ENCODE assay signal across 21 mouse cellular contexts in genomic region chr11:54989920-54990319, GRCm38 (mm10). TPM values are rescaled to one million over a fixed set of nuclear protein-coding genes. Genes with fewer than 3 reads are reported as not detected.
DNase-seq lines count a peak whose midpoint lies in the region; ATAC-seq and TF ChIP-seq lines count a peak whose summit lies in the region.
"Had no signal": no experiment of that assay in that cellular context is flagged by ENCODE, and none has a peak within 500 bp of the region (broad histone marks: within the 10 kb centered on the region; RNA-seq: fewer than 3 reads in every experiment).

No protein-coding gene starts in this region.

- no peaks in the 10 kb centered on the region for H3K27me3 ChIP-seq in CH12.LX (replicated peaks)
- H3K27me3 ChIP-seq: embryonic facial prominence, embryonic 12.5 days; forebrain, embryonic 13.5 days; forebrain, embryonic 15.5 days had no signal

- peaks cover 8 to 38% of the 10 kb centered on the region in 2 experiments for H3K4me1 ChIP-seq in CH12.LX (ENCODE audit: control insufficient read depth in 1 of 2, insufficient read depth in 2 of 2)
- H3K4me1 ChIP-seq: embryonic facial prominence, embryonic 12.5 days; forebrain, embryonic 13.5 days; forebrain, embryonic 15.5 days had no signal

- no peak for DNase-seq in CH12.LX (ENCODE audit: extremely low read depth)
- DNase-seq in right cerebral cortex, adult 2 months (ENCODE audit: low spot score in 2 of 2) = no peak
- DNase-seq in left cerebral cortex, postnatal 14 days (ENCODE audit: low spot score in 2 of 2) = no peak
- DNase-seq: adrenal gland, adult 2 months; adrenal gland, postnatal 10 days; adrenal gland, postnatal 25 days; B cell, adult 2 months; cerebellum, adult 11 months; cerebellum, adult 18-20 months; cerebellum, adult 8-10 months; cerebellum, adult 9-11 months; cerebellum, postnatal 14 days; cerebellum, postnatal 36 days; forebrain, postnatal 0 days had no signal

- H3K4me3 ChIP-seq in CH12.LX (replicated peaks in 1 of 3; ENCODE audit: low read depth in 2 of 3, low read length in 2 of 3, poor library complexity in 1 of 3) = no peak overlapping the region
- H3K4me3 ChIP-seq: embryonic facial prominence, embryonic 10.5 days; embryonic facial prominence, embryonic 12.5 days; forebrain, embryonic 13.5 days; forebrain, embryonic 15.5 days had no signal

- TF ChIP-seq RAD21 in CH12.LX (IDR thresholded peaks at IDR 0.05; ENCODE audit: low read depth, low read length) = no peak

- H3K9me3 ChIP-seq in CH12.LX (replicated peaks; ENCODE audit: low read length) = peaks cover 4% of the 10 kb centered on the region
- H3K9me3 ChIP-seq: embryonic facial prominence, embryonic 10.5 days; embryonic facial prominence, embryonic 12.5 days; forebrain, embryonic 13.5 days; forebrain, embryonic 15.5 days had no signal

- no peaks in the 10 kb centered on the region for H3K79me2 ChIP-seq in CH12.LX (replicated peaks; ENCODE audit: control insufficient read depth, extremely low read depth, insufficient read depth, poor library complexity, severe bottlenecking)

- no peak for TF ChIP-seq CTCF in CH12.LX (conservative IDR thresholded peaks at IDR 0.05 in 1 of 2, IDR thresholded peaks at IDR 0.05 in 1 of 2; ENCODE audit: low read depth in 2 of 2, low read length in 2 of 2)

- no peak for TF ChIP-seq EP300 in CH12.LX (IDR thresholded peaks at IDR 0.05; ENCODE audit: low read length)

- H3K27ac ChIP-seq in CH12.LX (ENCODE audit: insufficient read depth, low read depth) = 0 out of 2 replicates have a peak overlapping the region, but pooled peaks have one; percentile 33
- H3K27ac ChIP-seq: embryonic facial prominence, embryonic 10.5 days; embryonic facial prominence, embryonic 12.5 days; forebrain, embryonic 13.5 days; forebrain, embryonic 15.5 days had no signal

- peak; percentile 84 for ATAC-seq in granulocyte monocyte progenitor cell, adult 5-6 weeks (replicated peaks; ENCODE audit: poor library complexity, severe bottlenecking)
- ATAC-seq in megakaryocyte progenitor cell, adult 5-6 weeks (replicated peaks; ENCODE audit: poor library complexity) = peak; percentile 78
- ATAC-seq: CD4-positive, CD25-positive, alpha-beta regulatory T cell, adult 4 months; forebrain, embryonic 13.5 days; forebrain, embryonic 15.5 days; forebrain, postnatal 0 days had no signal

- intact Hi-C loops in left cerebral cortex, postnatal 14 days (cut with DNase I) = loop anchor here (10.0 kb wide), 1 partner anchor 395 kb away; no protein-coding TSS in a partner anchor

- dilution Hi-C loops in CH12.LX (cut with MboI; ENCODE audit: extremely low pct_ligation_motif_present, extremely low pct_unique_long_range_greater_than_20kb, low sequenced_read_pairs) = no loop called here

- TF ChIP-seq POLR2A in CH12.LX (IDR thresholded peaks at IDR 0.05; ENCODE audit: low read depth, low read length) = no peak

- H3K4me2 ChIP-seq in CH12.LX (ENCODE audit: insufficient read depth, low read depth, poor library complexity, severe bottlenecking) = no peak overlapping the region
- H3K4me2 ChIP-seq: embryonic facial prominence, embryonic 12.5 days; forebrain, embryonic 13.5 days; forebrain, embryonic 15.5 days had no signal

- in situ Hi-C loops in CH12.LX (cut with MboI; ENCODE audit: low pct_ligation_motif_present, low pct_unique_long_range_greater_than_20kb, low sequenced_read_pairs) = loop anchor here (5.0 kb wide), 1 partner anchor 103 kb away; no protein-coding TSS in a partner anchor

- H3K9ac ChIP-seq in CH12.LX (ENCODE audit: insufficient read depth, low read depth) = no peak overlapping the region
- H3K9ac ChIP-seq: embryonic facial prominence, embryonic 12.5 days; forebrain, embryonic 15.5 days; forebrain, postnatal 0 days had no signal

- peaks cover 50 to 80% of the 10 kb centered on the region in 2 experiments for H3K36me3 ChIP-seq in CH12.LX (replicated peaks in 1 of 2; ENCODE audit: control insufficient read depth in 1 of 2, insufficient read depth in 1 of 2, low read length in 1 of 2)
- H3K36me3 ChIP-seq: forebrain, embryonic 15.5 days had no signal

TF ChIP-seq in CH12.LX, 34 proteins besides CTCF, POLR2A, EP300 and RAD21:
- no peak for TF ChIP-seq PAX5 (IDR thresholded peaks at IDR 0.05; ENCODE audit: low read length)
- TF ChIP-seq ZMIZ1 (IDR thresholded peaks at IDR 0.05; ENCODE audit: low read depth, low read length) = no peak
- TF ChIP-seq MXI1 (IDR thresholded peaks at IDR 0.05; ENCODE audit: low read depth, low read length) = no peak
- TF ChIP-seq ZNF384 (IDR thresholded peaks at IDR 0.05; ENCODE audit: low read depth, low read length) = no peak
- no peak for TF ChIP-seq JUND (conservative IDR thresholded peaks at IDR 0.05; ENCODE audit: low read depth, low read length)
- no peak for TF ChIP-seq E2F4 (IDR thresholded peaks at IDR 0.05; ENCODE audit: insufficient replicate concordance, low read depth, low read length)
- TF ChIP-seq CHD1 (IDR thresholded peaks at IDR 0.05; ENCODE audit: low read depth, low read length) = no peak
- TF ChIP-seq JUN (IDR thresholded peaks at IDR 0.05; ENCODE audit: insufficient read depth, low read depth, low read length) = no peak
- no peak for TF ChIP-seq MAX (IDR thresholded peaks at IDR 0.05; ENCODE audit: low read length)
- TF ChIP-seq NRF1 (IDR thresholded peaks at IDR 0.05; ENCODE audit: low read depth, low read length) = no peak
- no peak for TF ChIP-seq IRF4 (IDR thresholded peaks at IDR 0.05; ENCODE audit: low read depth, low read length)
- no peak for TF ChIP-seq HCFC1 (IDR thresholded peaks at IDR 0.05; ENCODE audit: low read depth, low read length)
- TF ChIP-seq MYC (IDR thresholded peaks at IDR 0.05; ENCODE audit: low read depth, low read length) = no peak
- TF ChIP-seq KAT2A (IDR thresholded peaks at IDR 0.05; ENCODE audit: insufficient replicate concordance, low read length) = no peak
- TF ChIP-seq POLR2AphosphoS2 (IDR thresholded peaks at IDR 0.05; ENCODE audit: low read depth, low read length) = no peak

RNA-seq across cellular contexts. Expression of gene Tnip1, which starts 27.2 kb away (rescaled TPM):
- total RNA-seq in CH12.LX (2012; rRNA removed) (67.8 and 76.2 TPM in 2 replicates), CH12.LX (2014; rRNA removed) (34.9 and 36.1 TPM in 2 replicates)
- 134 and 137 TPM in 2 replicates for polyA plus RNA-seq in CH12.LX (2012; ENCODE audit: insufficient read length, low read depth)
- 27.7 and 48.9 TPM in 2 replicates for total RNA-seq in granulocyte monocyte progenitor cell, adult 5-6 weeks (2014; fragmentation: Nextera tagmentation)
- 25.3 and 28.0 TPM in 2 replicates for total RNA-seq in granulocyte monocyte progenitor cell, adult 5-6 weeks (2017)
- total RNA-seq in megakaryocyte progenitor cell, adult 5-6 weeks (2015) = 27.6 and 31.8 TPM in 2 replicates
- 33.8 and 38.6 TPM in 2 replicates for total RNA-seq in megakaryocyte progenitor cell, adult 5-6 weeks (2017)
- 10 to 100 TPM; 32.4 to 35.0 TPM for total RNA-seq in left cerebral cortex, postnatal 14 days (2021)

RNA-seq across cellular contexts. Expression of gene Anxa6, which starts 43.3 kb away (rescaled TPM):
- 163 and 168 TPM in 2 replicates for total RNA-seq in CH12.LX (2012; rRNA removed)
- total RNA-seq in CH12.LX (2014; rRNA removed) = 115 and 125 TPM in 2 replicates
- 162 and 163 TPM in 2 replicates for polyA plus RNA-seq in CH12.LX (2012; ENCODE audit: insufficient read length, low read depth)
- total RNA-seq in granulocyte monocyte progenitor cell, adult 5-6 weeks (2014; fragmentation: Nextera tagmentation) = 61.0 and 65.6 TPM in 2 replicates
- 70.8 and 77.7 TPM in 2 replicates for total RNA-seq in granulocyte monocyte progenitor cell, adult 5-6 weeks (2017)
- 35.7 and 37.4 TPM in 2 replicates for total RNA-seq in megakaryocyte progenitor cell, adult 5-6 weeks (2015)
- 63.2 and 82.4 TPM in 2 replicates for total RNA-seq in megakaryocyte progenitor cell, adult 5-6 weeks (2017)
- total RNA-seq in left cerebral cortex, postnatal 14 days (2021) = 10 to 100 TPM; 84.5 to 90.8 TPM
